Mouse (Mus musculus): ENCODE measurements at regions not wholly inside any gene's neighbourhood (a gene's known extent, or its start where the extent isn't known, plus 50 kb on each side); places are given as distances from the start of the nearest gene placed in this dataset.
"Not testable (repeated sequence)": the region's sequence is repeated elsewhere in the genome, so short reads cannot be mapped to it uniquely, and the experiment has no call there.

- DNase-seq (ENCODE audit: low spot score) = no peak
Measured at GRCm38 (mm10) chr13:107831997-107832396, 212.2 kb upstream of the Smim15 start.

GRCm38 (mm10) chr13:107831221-107831681 lies 213.0 kb upstream of the Smim15 start:
- DNase-seq (ENCODE audit: low spot score) = peak; percentile 80

GRCm38 (mm10) chr13:107830281-107830680 lies 214.0 kb upstream of the Smim15 start:
- DNase-seq (ENCODE audit: low spot score) = no peak

- no peak for DNase-seq (ENCODE audit: low spot score)
Measured at GRCm38 (mm10) chr13:107829861-107830260, 214.4 kb upstream of the Smim15 start.

GRCm38 (mm10) chr13:107825636-107826035 lies 218.6 kb upstream of the Smim15 start:
- DNase-seq (ENCODE audit: low spot score) = no peak

GRCm38 (mm10) chr13:107823342-107823741 lies 220.9 kb upstream of the Smim15 start:
- DNase-seq (ENCODE audit: low spot score) = no peak

- no peak for DNase-seq (ENCODE audit: low spot score)
Measured at GRCm38 (mm10) chr13:107822198-107822597, 222.0 kb upstream of the Smim15 start.

- no peak for DNase-seq (ENCODE audit: low spot score)
Measured at GRCm38 (mm10) chr13:107813562-107814161, 230.6 kb upstream of the Smim15 start.

- DNase-seq (ENCODE audit: low spot score) = no peak
Measured at GRCm38 (mm10) chr13:107812014-107812413, 232.2 kb upstream of the Smim15 start.

GRCm38 (mm10) chr13:107810802-107811192 lies 233.4 kb upstream of the Smim15 start:
- DNase-seq (ENCODE audit: low spot score) = no peak

- no peak for DNase-seq (ENCODE audit: low spot score)
Measured at GRCm38 (mm10) chr13:107810060-107810801, 234.0 kb upstream of the Smim15 start.

- DNase-seq (ENCODE audit: low spot score) = no peak
Measured at GRCm38 (mm10) chr13:107808961-107809360, 235.3 kb upstream of the Smim15 start.

- no peak for DNase-seq (ENCODE audit: low spot score)
Measured at GRCm38 (mm10) chr13:107804418-107804817, 239.8 kb upstream of the Smim15 start.

GRCm38 (mm10) chr13:107799199-107799945 lies 244.9 kb upstream of the Smim15 start:
- no peak for DNase-seq (ENCODE audit: low spot score)

GRCm38 (mm10) chr13:107798144-107798543 lies 246.1 kb upstream of the Smim15 start:
- no peak for DNase-seq (ENCODE audit: low spot score)

- DNase-seq (ENCODE audit: low spot score) = no peak
Measured at GRCm38 (mm10) chr13:107795516-107795915, 248.7 kb upstream of the Smim15 start.

GRCm38 (mm10) chr13:107791770-107792169 lies 252.5 kb upstream of the Smim15 start:
- DNase-seq (ENCODE audit: low spot score) = no peak

- DNase-seq (ENCODE audit: low spot score) = no peak
Measured at GRCm38 (mm10) chr13:107784971-107785370, 259.3 kb upstream of the Smim15 start.

GRCm38 (mm10) chr13:107781741-107782140 lies 262.5 kb upstream of the Smim15 start:
- DNase-seq (ENCODE audit: low spot score) = no peak

GRCm38 (mm10) chr13:107781221-107781620 lies 263.0 kb upstream of the Smim15 start:
- DNase-seq (ENCODE audit: low spot score) = no peak

- no peak for DNase-seq (ENCODE audit: low spot score)
Measured at GRCm38 (mm10) chr13:107779591-107779990, 264.7 kb upstream of the Smim15 start.

GRCm38 (mm10) chr13:107774499-107774898 lies 269.7 kb upstream of the Smim15 start:
- DNase-seq (ENCODE audit: low spot score) = not testable (repeated sequence)

GRCm38 (mm10) chr13:107767262-107767624 lies 277.0 kb upstream of the Smim15 start:
- DNase-seq (ENCODE audit: low spot score) = no peak

Measured in layer of hippocampus, adult 9-10 months (tissue).